Mouse (Mus musculus) right cerebral cortex, adult 2 months (tissue): ENCODE results near the gene Ddb1.

Source experiments
- DNase-seq, 2 experiments: peaks; one replicate each; pipeline ENCODE4 v3.0.0; 2021 to 2022; ENCODE audit warnings: low spot score in 2 of 2

Ddb1 gene

GRCm38 (mm10) chr19:10591659-10592377 is 13.3 kb upstream of the Ddb1 start:
- DNase-seq, result no peak

- DNase-seq, result no peak
Observed at GRCm38 (mm10) chr19:10598188-10598587, 6.9 kb upstream of the Ddb1 start.

- no peak for DNase-seq
Observed at GRCm38 (mm10) chr19:10599648-10600047, 5.5 kb upstream of the Ddb1 start.

- DNase-seq, result no peak
Observed at GRCm38 (mm10) chr19:10602247-10602769, 2.8 kb upstream of the Ddb1 start.

- DNase-seq, result peak; percentile 86 to 93
Observed at GRCm38 (mm10) chr19:10602787-10603186, 2.3 kb upstream of the Ddb1 start.

- no peak for DNase-seq
Observed at GRCm38 (mm10) chr19:10603660-10604523, 1.2 kb upstream of the Ddb1 start.

- no peak for DNase-seq
Observed at GRCm38 (mm10) chr19:10604534-10604933, 593 bp upstream of the Ddb1 start.

GRCm38 (mm10) chr19:10605901-10606622 is 935 bp downstream of the Ddb1 start:
- no peak for DNase-seq

GRCm38 (mm10) chr19:10608573-10609240 is 3.6 kb downstream of the Ddb1 start:
- DNase-seq, result no peak

- DNase-seq, result peak; percentile 25 to 30
Observed at GRCm38 (mm10) chr19:10634106-10634871, 29.2 kb downstream of the Ddb1 start, which contains the start of gene Vwce. Vwce (plus strand) TSS chr19:10634213.

- DNase-seq, result peak; percentile 60 to 61
Observed at GRCm38 (mm10) chr19:10634872-10635318, 29.8 kb downstream of the Ddb1 start.

GRCm38 (mm10) chr19:10637840-10638239 is 32.7 kb downstream of the Ddb1 start:
- no peak for DNase-seq

GRCm38 (mm10) chr19:10640080-10640479 is 35.0 kb downstream of the Ddb1 start:
- no peak for DNase-seq

- no peak for DNase-seq
Observed at GRCm38 (mm10) chr19:10640589-10641378, 35.7 kb downstream of the Ddb1 start.

GRCm38 (mm10) chr19:10645616-10646015 is 40.5 kb downstream of the Ddb1 start:
- no peak for DNase-seq

GRCm38 (mm10) chr19:10648156-10648555 is 43.0 kb downstream of the Ddb1 start:
- no peak for DNase-seq

GRCm38 (mm10) chr19:10656058-10656457 is 50.9 kb downstream of the Ddb1 start:
- no peak for DNase-seq

- DNase-seq, result no peak
Observed at GRCm38 (mm10) chr19:10657742-10658141, 52.6 kb downstream of the Ddb1 start.

GRCm38 (mm10) chr19:10658406-10658805 is 53.3 kb downstream of the Ddb1 start:
- no peak for DNase-seq

- no peak for DNase-seq
Observed at GRCm38 (mm10) chr19:10661373-10661772, 56.2 kb downstream of the Ddb1 start.
